Mouse (Mus musculus) gastrocnemius, postnatal 4 days (tissue): ENCODE data around the gene Katnb1. TPM values are rescaled to one million over a fixed set of nuclear protein-coding genes. Genes with fewer than 3 reads are reported as not detected.

Experiments used
- DNase-seq, 2 experiments: peaks; one replicate each; pipeline ENCODE4 v3.0.0; 2021 to 2022; ENCODE audit warnings: low spot score in 2 of 2, mixed read lengths in 2 of 2
- long read RNA-seq, 2 experiments: library from polyadenylated mRNA; stranded (forward); transcript quantifications; one replicate each; pipeline ENCODE4 v2.0.0; 2021
- total RNA-seq, 2 experiments: library from RNA; stranded (reverse); gene quantifications; 2 replicates each; pipeline ENCODE4 v1.2.3; 2021

Gene Katnb1
- 10 to 100 TPM; 13.3 to 13.8 TPM for total RNA-seq
- long read RNA-seq, experiment 1, transcript Katnb1-201 (20 exons, 3,777 nt): major isoform, 26 of 42 reads
- long read RNA-seq, experiment 1, partial matches to known transcripts: 4 of 42 reads
- long read RNA-seq, experiment 1, other reads (novel, unspliced or antisense): 12 of 42 reads
- long read RNA-seq, experiment 2, transcript Katnb1-201 (20 exons, 3,777 nt): major isoform, 39 of 57 reads
- long read RNA-seq, experiment 2, partial matches to known transcripts: 7 of 57 reads
- long read RNA-seq, experiment 2, other reads (novel, unspliced or antisense): 11 of 57 reads

- peak; percentile 88 to 96 for DNase-seq
Observed at GRCm38 (mm10) chr8:95080381-95081341, at the start of gene Katnb1. Katnb1 (plus strand) TSS chr8:95081186.

GRCm38 (mm10) chr8:95037106-95037925, 43.7 kb upstream of the Katnb1 start:
- DNase-seq: peak in 1 of 2 experiments; percentile 29

GRCm38 (mm10) chr8:95041883-95042784, 38.9 kb upstream of the Katnb1 start:
- no peak for DNase-seq

- DNase-seq: no peak
Observed at GRCm38 (mm10) chr8:95044811-95045210, 36.2 kb upstream of the Katnb1 start.

- DNase-seq: no peak
Observed at GRCm38 (mm10) chr8:95046982-95047381, 34.0 kb upstream of the Katnb1 start.

GRCm38 (mm10) chr8:95047884-95048680, 32.9 kb upstream of the Katnb1 start:
- DNase-seq: no peak

GRCm38 (mm10) chr8:95049636-95050035, 31.4 kb upstream of the Katnb1 start:
- no peak for DNase-seq

GRCm38 (mm10) chr8:95054438-95054837, 26.5 kb upstream of the Katnb1 start:
- no peak for DNase-seq

- DNase-seq: no peak
Observed at GRCm38 (mm10) chr8:95054927-95055510, 26.0 kb upstream of the Katnb1 start, which contains the start of gene Drc7. Drc7 (plus strand) TSS chr8:95055103.

GRCm38 (mm10) chr8:95056414-95056813, 24.6 kb upstream of the Katnb1 start:
- no peak for DNase-seq

- no peak for DNase-seq
Observed at GRCm38 (mm10) chr8:95058661-95059060, 22.3 kb upstream of the Katnb1 start.

- no peak for DNase-seq
Observed at GRCm38 (mm10) chr8:95059812-95060533, 21.0 kb upstream of the Katnb1 start.

- no peak for DNase-seq
Observed at GRCm38 (mm10) chr8:95064531-95064930, 16.5 kb upstream of the Katnb1 start.

- DNase-seq: peak in 1 of 2 experiments; percentile 47
Observed at GRCm38 (mm10) chr8:95067582-95067981, 13.4 kb upstream of the Katnb1 start.

- DNase-seq: no peak
Observed at GRCm38 (mm10) chr8:95075504-95075903, 5.5 kb upstream of the Katnb1 start.

- DNase-seq: no peak
Observed at GRCm38 (mm10) chr8:95076151-95076550, 4.8 kb upstream of the Katnb1 start.

GRCm38 (mm10) chr8:95078055-95078454, 2.9 kb upstream of the Katnb1 start:
- DNase-seq: no peak

- no peak for DNase-seq
Observed at GRCm38 (mm10) chr8:95079305-95079704, 1.7 kb upstream of the Katnb1 start.
